Mouse (Mus musculus): ENCODE data around the gene Gpr88. TPM values are rescaled to one million over a fixed set of nuclear protein-coding genes. Genes with fewer than 3 reads are reported as not detected.

The Gpr88 gene
- polyA plus RNA-seq (2012; ENCODE audit: low replicate concordance), result 0.14 TPM in 1 of 2 replicates, not detected in the other

DNA sequence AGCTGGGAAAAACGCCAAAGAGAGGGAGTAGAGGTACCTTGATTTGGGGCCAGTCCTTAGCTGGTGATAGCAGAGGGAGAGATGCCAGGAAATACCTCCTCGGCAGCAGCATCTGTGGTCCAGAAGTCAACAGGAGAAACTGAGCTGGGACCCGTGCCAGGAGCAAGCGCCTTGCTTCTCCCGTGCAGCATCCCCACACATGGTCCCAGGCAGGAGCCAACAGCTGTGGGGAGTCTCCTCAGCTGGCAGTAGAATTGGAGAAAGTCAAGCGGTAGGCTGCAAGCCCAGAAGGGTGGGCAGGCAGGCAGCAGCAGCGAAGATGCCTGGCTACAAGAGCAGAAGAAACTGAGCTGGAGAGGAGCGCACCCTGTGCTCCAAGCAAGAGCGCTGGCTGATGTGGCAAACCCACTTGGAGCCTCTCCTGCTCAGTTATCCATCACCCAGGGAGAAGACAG, at the start of gene Gpr88:
Gene Gpr88, minus strand, starts transcription at position 427 of the 455 bp plus-strand sequence.

Other genes with a start within 250 kb of the Gpr88 start
- gene Slc30a7, start 246.1 kb downstream of the Gpr88 start, polyA plus RNA-seq (2012; ENCODE audit: low replicate concordance), result 1.3 and 5.0 TPM in 2 replicates
- gene Extl2, start 246.0 kb downstream of the Gpr88 start, polyA plus RNA-seq (2012; ENCODE audit: low replicate concordance), result 0.21 and 11.3 TPM in 2 replicates
- gene Vcam1, start 123.8 kb downstream of the Gpr88 start, polyA plus RNA-seq (2012; ENCODE audit: low replicate concordance), result 5.3 and 17.7 TPM in 2 replicates
- gene Cdc14a, start 170.5 kb upstream of the Gpr88 start, polyA plus RNA-seq (2012; ENCODE audit: low replicate concordance), result 7.9 and 22.0 TPM in 2 replicates